Mouse (Mus musculus): ENCODE results near the gene Nsg2. TPM values are rescaled to one million over a fixed set of nuclear protein-coding genes. Genes with fewer than 3 reads are reported as not detected.

Nsg2 gene
- 100 to 1,000 TPM; 163 to 164 TPM for total RNA-seq (2023)

DNA sequence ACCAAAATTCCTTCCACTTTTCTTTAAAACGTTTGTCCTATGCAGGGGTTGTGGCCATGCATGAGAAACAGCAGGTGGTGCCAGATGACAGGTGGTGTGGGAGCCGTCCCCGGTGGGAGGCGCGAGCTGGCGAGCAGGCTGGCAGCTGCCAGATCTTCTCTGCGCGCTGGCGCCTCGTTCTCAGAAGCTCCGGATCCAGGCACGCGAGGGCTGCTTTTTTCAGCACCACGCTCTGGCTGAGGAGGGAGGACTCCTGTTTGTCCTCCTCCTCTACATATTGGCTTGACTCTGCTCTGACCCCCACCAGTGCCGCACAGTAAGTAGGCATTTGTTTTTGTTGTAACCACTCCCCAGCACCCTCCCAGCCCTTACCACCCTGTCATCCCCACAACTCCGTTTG lies at the start of gene Nsg2:
TSS of gene Nsg2 (plus strand) at position 183 of the 400 bp plus-strand sequence.

DNA sequence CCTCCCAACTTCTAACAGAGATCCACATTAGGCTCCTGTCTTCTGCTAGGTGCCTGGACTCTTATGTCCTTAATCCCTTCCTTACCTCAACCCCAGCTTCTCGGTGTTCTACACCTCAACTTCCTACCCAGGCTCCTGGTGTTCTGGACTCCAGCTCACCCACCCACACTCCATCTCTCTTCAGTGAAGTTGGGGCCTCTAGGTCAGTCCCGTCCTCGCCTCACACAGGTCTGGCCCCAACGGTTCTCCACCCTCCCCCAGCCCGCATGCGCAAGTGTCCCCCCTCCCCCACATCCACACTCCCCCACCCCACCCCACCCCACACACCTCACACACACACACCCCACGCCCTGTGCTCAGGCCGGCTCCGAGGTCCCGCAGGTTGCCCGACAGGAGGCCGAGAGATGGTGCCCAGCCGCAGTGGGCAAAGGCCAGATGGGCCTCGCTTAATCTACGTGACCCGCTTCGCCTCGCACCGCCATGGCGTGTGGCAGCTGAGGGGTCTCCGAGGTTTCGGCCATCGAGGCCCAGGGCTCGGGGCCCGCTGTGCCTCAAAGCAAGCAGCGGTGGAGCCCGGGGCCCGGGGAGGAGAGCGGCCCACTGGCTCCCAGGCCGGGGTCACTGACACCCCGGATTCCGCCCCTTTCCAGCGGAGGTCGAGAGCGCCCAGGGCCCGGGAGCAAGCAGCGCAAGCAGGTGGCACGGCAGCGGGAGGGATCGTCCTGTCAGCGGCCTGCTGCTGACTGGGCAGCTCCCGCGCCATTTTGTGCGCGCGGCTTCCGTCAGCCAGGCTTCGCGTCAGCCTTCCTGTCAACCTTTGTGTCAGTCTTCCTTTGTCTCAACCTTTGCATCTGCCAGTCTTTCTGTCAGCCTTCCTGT lies 34.8 kb upstream of the Nsg2 start, which contains the start of gene 4930524B15Rik:
TSS of gene 4930524B15Rik (plus strand) at position 337 of the 879 bp plus-strand sequence.

Other genes with a start within 250 kb of the Nsg2 start
- gene Cpeb4, start 128.3 kb upstream of the Nsg2 start, total RNA-seq (2023), result 10 to 100 TPM; 36.3 to 41.8 TPM
- not detected for gene 4930524B15Rik, start 34.9 kb upstream of the Nsg2 start, total RNA-seq (2023)
- 1 to 10 TPM in 1 of 2 experiments, under 1 TPM in 1; 0.68 to 3.4 TPM for gene Il9r, start 199.8 kb downstream of the Nsg2 start, total RNA-seq (2023)
- gene Snrnp25, start 205.0 kb downstream of the Nsg2 start, total RNA-seq (2023), result 10 to 100 TPM; 11.6 to 15.5 TPM
- 1 to 10 TPM; 1.1 to 3.3 TPM for gene Rhbdf1, start 221.8 kb downstream of the Nsg2 start, total RNA-seq (2023)
- 10 to 100 TPM; 26.6 to 26.7 TPM for gene Mpg, start 226.0 kb downstream of the Nsg2 start, total RNA-seq (2023)